Mouse (Mus musculus) bone marrow macrophage, adult 2 months (primary cell): Measurements from ENCODE around the gene Gm5142.

ENCODE experiments used
- CTCF ChIP-seq: IDR thresholded peaks from 2 replicates; pipeline ENCODE4 v1.5.1; 2012; ENCODE audit warnings: low read depth, mild to moderate bottlenecking, low read length, moderate library complexity
- POLR2A ChIP-seq: IDR thresholded peaks from 2 replicates; pipeline ENCODE4 v1.6.1; 2012; ENCODE audit warnings: mild to moderate bottlenecking, low read depth, low read length, borderline replicate concordance

DNA sequence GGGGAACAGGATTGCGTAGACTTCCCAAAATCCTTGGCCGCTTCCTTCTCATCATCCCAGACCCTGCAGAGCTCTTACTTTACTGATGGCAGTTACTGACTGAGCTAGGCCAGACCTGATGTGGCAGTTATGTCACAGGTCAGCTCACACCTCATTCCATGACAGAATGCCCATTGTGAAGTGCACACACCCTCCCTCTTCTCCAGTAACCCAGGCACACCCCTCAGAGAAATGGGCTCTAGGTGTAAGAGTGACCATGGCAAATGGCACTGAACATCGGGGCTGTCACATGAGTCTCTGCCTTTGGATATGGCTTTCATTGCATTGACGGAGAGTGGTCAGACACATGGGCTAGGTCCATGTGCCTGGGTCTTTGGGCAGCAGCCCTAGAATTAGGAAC is 35.8 kb downstream of the Gm5142 start, which contains the start of gene 1700129C05Rik:
- no peak for TF ChIP-seq CTCF
- TF ChIP-seq POLR2A = no peak
